Mouse (Mus musculus) heart, postnatal 0 days (tissue): ENCODE measurements around the gene Pate4. TPM values are rescaled to one million over a fixed set of nuclear protein-coding genes. Genes with fewer than 3 reads are reported as not detected.
A peak's percentile ranks its signal among the peaks of the same experiment; 100 is the strongest.

Experiments
- ATAC-seq: fragments of 200-750 bp; cut with Nextera tagmentation; 2 replicates; pipeline ENCODE4 v1.8.0; 2017; ENCODE audit warnings: low read depth, moderate number of reproducible peaks, moderate library complexity; ENCODE audit not compliant: insufficient read depth
- DNase-seq: peaks from one replicate; pipeline ENCODE4 v3.0.0-alpha.2; 2016; ENCODE audit warnings: low spot score
- H3K27ac ChIP-seq: fragments of 300-500 bp; sonication (generic); 2 replicates; pipeline ENCODE4 v1.5.1; 2014; ENCODE audit warnings: low read depth, mild to moderate bottlenecking
- H3K27me3 ChIP-seq: fragments of 300-500 bp; sonication (generic); 2 replicates; pipeline ENCODE4 v1.6.1; 2014; ENCODE audit warnings: low read length, mixed read lengths; ENCODE audit not compliant: control insufficient read depth, insufficient read depth
- H3K36me3 ChIP-seq: fragments of 300-500 bp; sonication (generic); replicated peaks from 2 replicates; pipeline ENCODE4 v1.6.1; 2014; ENCODE audit warnings: low read length, mixed read lengths; ENCODE audit not compliant: control insufficient read depth, insufficient read depth
- H3K4me1 ChIP-seq: fragments of 300-500 bp; sonication (generic); 2 replicates; pipeline ENCODE4 v1.6.1; 2014; ENCODE audit warnings: antibody characterized with exemption; ENCODE audit not compliant: control insufficient read depth, insufficient read depth
- H3K4me2 ChIP-seq: fragments of 300-500 bp; sonication (generic); 2 replicates; pipeline ENCODE4 v1.6.1; 2014; ENCODE audit warnings: low read depth, mild to moderate bottlenecking, low read length, moderate library complexity
- H3K4me3 ChIP-seq: fragments of 300-500 bp; sonication (generic); 2 replicates; pipeline ENCODE4 v1.5.1; 2014; ENCODE audit warnings: low read depth, low read length
- H3K9ac ChIP-seq: fragments of 300-500 bp; sonication (generic); replicated peaks from 2 replicates; pipeline ENCODE4 v1.6.1; 2014; ENCODE audit warnings: low read depth, low read length, mixed read lengths
- H3K9me3 ChIP-seq: fragments of 300-500 bp; sonication (generic); replicated peaks from 2 replicates; pipeline ENCODE4 v1.6.1; 2016; ENCODE audit warnings: low read length; ENCODE audit not compliant: control insufficient read depth
- CTCF ChIP-seq: IDR thresholded peaks from 2 replicates; pipeline ENCODE4 v1.5.1; 2016; ENCODE audit warnings: antibody characterized with exemption, control low read depth, low read depth
- EP300 ChIP-seq: IDR thresholded peaks from 2 replicates; pipeline ENCODE4 v1.6.1; 2016; ENCODE audit warnings: antibody characterized with exemption, low read depth
- WGBS: fragments of 180-500 bp; shearing (Covaris S2); extraction: QIAGEN DNeasy Blood & Tissue Kit; methylation state at CpG from one replicate; pipeline ENCODE4 v1.1.7; 2014; 5-methylcytosine and 5-hydroxymethylcytosine counted together
- polyA plus RNA-seq: library from polyadenylated mRNA; unstranded; fragments of >200 nt; fragmentation: Nextera tagmentation; extraction: Ambion mirVana; gene quantifications from 2 replicates; pipeline ENCODE4 v1.2.1, GENCODE M21; 2015
- total RNA-seq: library from RNA; depleted of rRNA; stranded (reverse); fragments of >200 nt; gene quantifications from 2 replicates; pipeline ENCODE4 v1.2.3, GENCODE M21; 2014; ENCODE audit warnings: low replicate concordance

Pate4 gene
- total and polyA plus RNA-seq, 2 experiments from 2014 or later, result not detected

- TF ChIP-seq CTCF (peak; percentile 68), EP300 (no peak)
- Histone ChIP-seq H3K9ac (no peak overlapping the region), H3K36me3 (no peaks in the 10 kb centered on the region), H3K27ac (no peak overlapping the region), H3K4me3 (no peak overlapping the region), H3K4me1 (no peaks in the 10 kb centered on the region), H3K27me3 (no peaks in the 10 kb centered on the region), H3K9me3 (no peaks in the 10 kb centered on the region), H3K4me2 (no peak overlapping the region)
- WGBS, result 12% methylated on average over 2 of the region's 2 CpGs
- ATAC-seq, result no peak
- DNase-seq, result peak; percentile 32
Observed at GRCm38 (mm10) chr9:35592903-35593302, 18.8 kb downstream of the Pate4 start.

GRCm38 (mm10) chr9:35587674-35588073 lies 24.1 kb downstream of the Pate4 start:
- Histone ChIP-seq H3K36me3 (no peaks in the 10 kb centered on the region), H3K9ac (no peak overlapping the region), H3K27ac (no peak overlapping the region), H3K4me3 (no peak overlapping the region), H3K27me3 (no peaks in the 10 kb centered on the region), H3K4me2 (no peak overlapping the region), H3K9me3 (no peaks in the 10 kb centered on the region), H3K4me1 (no peaks in the 10 kb centered on the region)
- DNase-seq (no peak), ATAC-seq (no peak)
- TF ChIP-seq CTCF, result no peak
- no peak for TF ChIP-seq EP300
- WGBS, result 21% methylated on average over 1 of the region's 1 CpGs

- no peaks in the 10 kb centered on the region for H3K36me3 ChIP-seq
- ATAC-seq (no peak), DNase-seq (no peak)
- peak overlapping the region; percentile 39 for H3K4me2 ChIP-seq
- WGBS, result 5% methylated on average over 32 of the region's 32 CpGs
- TF ChIP-seq EP300 (no peak), CTCF (no peak)
- H3K27me3 ChIP-seq, result peaks cover 6% of the 10 kb centered on the region; the same call in 1 of the 2 replicates
- no peak overlapping the region for H3K27ac ChIP-seq
- no peaks in the 10 kb centered on the region for H3K9me3 ChIP-seq
- peak overlapping the region; percentile 20 for H3K4me3 ChIP-seq
- no peak overlapping the region for H3K9ac ChIP-seq
- no peaks in the 10 kb centered on the region for H3K4me1 ChIP-seq
Observed at GRCm38 (mm10) chr9:35574416-35574815, 37.3 kb downstream of the Pate4 start.

DNA sequence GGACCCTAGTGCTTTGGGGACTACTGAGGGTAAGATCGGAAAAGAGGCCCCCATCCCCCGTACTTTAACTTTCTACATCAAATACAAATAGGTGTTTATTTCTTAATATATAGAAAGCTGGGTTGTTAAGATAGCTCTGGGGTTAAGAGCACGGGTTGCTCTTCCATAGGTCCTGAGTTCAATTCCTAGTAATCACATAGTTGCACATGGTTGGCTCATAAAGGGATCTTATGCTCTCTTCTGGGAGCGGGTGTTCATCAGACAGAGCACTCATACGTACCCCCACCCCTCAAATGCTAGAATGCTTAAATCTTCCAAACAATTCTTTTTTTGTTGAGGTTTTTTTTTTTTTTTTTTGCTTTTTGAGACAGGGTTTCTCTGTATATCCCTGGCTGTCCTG lies 41.1 kb downstream of the Pate4 start:
- no peaks in the 10 kb centered on the region for H3K9me3 ChIP-seq
- no peak for DNase-seq
- H3K4me1 ChIP-seq, result peaks cover 6% of the 10 kb centered on the region; the same call in 1 of the 2 replicates
- peaks cover 23% of the 10 kb centered on the region for H3K36me3 ChIP-seq
- 6% methylated on average over 5 of the region's 5 CpGs for WGBS
- H3K4me3 ChIP-seq, result peak overlapping the region; percentile 84
- ATAC-seq, result no peak
- TF ChIP-seq EP300 (no peak), CTCF (no peak)
- peak overlapping the region; percentile 77 for H3K9ac ChIP-seq
- H3K4me2 ChIP-seq, result peak overlapping the region; percentile 92
- H3K27me3 ChIP-seq, result peaks cover 6% of the 10 kb centered on the region; the same call in 1 of the 2 replicates
- H3K27ac ChIP-seq, result peak overlapping the region; percentile 86; the same call in 1 of the 2 replicates

DNA sequence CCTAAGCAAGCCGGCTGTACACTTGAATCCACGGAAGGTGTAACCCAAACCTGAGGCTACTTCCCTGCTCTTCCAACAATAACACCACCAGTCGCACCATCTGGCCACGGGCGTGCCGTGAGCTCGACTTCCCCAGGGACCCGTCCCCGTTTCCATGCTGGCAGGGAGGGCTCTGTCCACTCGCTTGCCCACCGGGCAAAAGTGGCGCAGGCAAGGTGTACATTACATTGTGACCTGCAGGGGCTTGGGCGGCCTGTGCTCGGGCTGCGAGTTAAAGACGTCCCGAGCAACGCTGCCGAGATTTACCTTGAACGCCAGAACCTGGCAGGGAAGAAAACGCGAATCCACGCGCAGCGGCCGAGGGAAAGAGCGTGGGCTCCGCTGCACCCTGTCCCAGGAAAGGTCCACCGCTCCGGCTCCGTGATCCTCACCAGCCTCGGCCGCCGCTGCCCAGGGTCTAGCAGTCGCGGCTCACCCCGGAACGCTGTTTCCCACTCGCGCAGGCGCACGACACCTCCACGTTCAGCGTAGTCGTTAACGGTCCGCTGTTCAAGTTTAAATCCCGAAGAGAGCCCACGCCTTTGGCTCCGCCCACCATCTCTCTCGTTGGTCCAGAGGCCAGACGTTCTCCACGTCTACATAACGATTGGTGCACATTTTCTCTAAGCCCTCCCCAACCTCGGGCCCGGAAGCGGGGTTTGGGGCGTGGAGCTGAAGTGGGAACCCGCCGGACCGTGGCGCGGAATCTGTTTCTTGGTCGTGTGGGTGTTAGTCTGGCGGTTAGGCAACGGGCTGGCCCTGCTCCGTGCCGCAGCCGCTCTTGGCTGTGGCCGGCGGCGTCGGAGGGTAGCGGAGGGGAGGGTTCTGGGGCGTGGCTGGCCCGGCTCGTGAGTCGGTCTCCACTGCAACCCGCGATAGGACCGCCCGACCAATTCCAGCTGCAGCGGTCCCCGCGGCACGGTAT lies 41.9 kb downstream of the Pate4 start, which contains the start of the genes Pate2 and Hyls1:
TSS of gene Pate2 (plus strand) at position 714 of the 964 bp plus-strand sequence.
TSS of gene Hyls1 (minus strand) at position 828 of the 964 bp plus-strand sequence.
- H3K4me2 ChIP-seq, result peak within 1 kb of the TSS; percentile 92
- peaks cover 6% of the 10 kb centered on the region; the same call in 1 of the 2 replicates for H3K27me3 ChIP-seq
- peaks cover 13% of the 10 kb centered on the region; the same call in 1 of the 2 replicates for H3K4me1 ChIP-seq
- H3K4me3 ChIP-seq, result peak within 1 kb of the TSS; percentile 84
- peak within 1 kb of the TSS; percentile 86 for H3K27ac ChIP-seq
- H3K9ac ChIP-seq, result peak within 1 kb of the TSS; percentile 77
- ATAC-seq (peak; percentile 96), DNase-seq (peak; percentile 97)
- TF ChIP-seq EP300 (no peak), CTCF (no peak)
- H3K9me3 ChIP-seq, result no peaks in the 10 kb centered on the region
- peaks cover 31% of the 10 kb centered on the region for H3K36me3 ChIP-seq
- under 1% methylated on average over 86 of the region's 86 CpGs for WGBS
